Mouse (Mus musculus) stomach, embryonic 14.5 days (tissue): Measurements from ENCODE around the gene Gm11077. TPM values are rescaled to one million over a fixed set of nuclear protein-coding genes. Genes with fewer than 3 reads are reported as not detected.

Experiments
- ATAC-seq: fragments of 200-750 bp; cut with Nextera tagmentation; 2 replicates; pipeline ENCODE4 v1.8.0; 2017; ENCODE audit warnings: low read depth, moderate TSS enrichment; ENCODE audit not compliant: insufficient number of reproducible peaks, insufficient read depth, low FRiP score
- H3K27ac ChIP-seq: fragments of 300-500 bp; sonication (generic); 2 replicates; pipeline ENCODE4 v1.5.1; 2014; ENCODE audit warnings: mild to moderate bottlenecking, low read length, moderate library complexity, mixed read lengths
- H3K27me3 ChIP-seq: fragments of 300-500 bp; sonication (generic); 2 replicates; pipeline ENCODE4 v1.6.1; 2014; ENCODE audit warnings: low read length, control low read depth, mixed read lengths; ENCODE audit not compliant: control insufficient read depth, insufficient read depth
- H3K36me3 ChIP-seq: fragments of 300-500 bp; sonication (generic); 2 replicates; pipeline ENCODE4 v1.6.1; 2014; ENCODE audit warnings: mild to moderate bottlenecking, control low read depth, low read length, moderate library complexity, mixed read lengths; ENCODE audit not compliant: control insufficient read depth, insufficient read depth
- H3K4me1 ChIP-seq: fragments of 300-500 bp; sonication (generic); 2 replicates; pipeline ENCODE4 v1.6.1; 2014; ENCODE audit warnings: low read length, control low read depth, mixed read lengths; ENCODE audit not compliant: control insufficient read depth, insufficient read depth
- H3K4me2 ChIP-seq: fragments of 300-500 bp; sonication (generic); replicated peaks from 2 replicates; pipeline ENCODE4 v1.6.1; 2014; ENCODE audit warnings: low read depth, low read length, control low read depth
- H3K4me3 ChIP-seq: fragments of 300-500 bp; sonication (generic); 2 replicates; pipeline ENCODE4 v1.5.1; 2014; ENCODE audit warnings: low read depth, low read length, control low read depth
- H3K9ac ChIP-seq: fragments of 300-500 bp; sonication (generic); replicated peaks from 2 replicates; pipeline ENCODE4 v1.6.1; 2014; ENCODE audit warnings: low read depth, mild to moderate bottlenecking, control low read depth, low read length, moderate library complexity, mixed read lengths
- H3K9me3 ChIP-seq: fragments of 300-500 bp; sonication (generic); 2 replicates; pipeline ENCODE4 v1.6.1; 2016; ENCODE audit warnings: low read depth, low read length, control low read depth; ENCODE audit not compliant: control insufficient read depth
- WGBS: fragments of 180-500 bp; shearing (Covaris S2); extraction: QIAGEN DNeasy Blood & Tissue Kit; methylation state at CpG from one replicate; pipeline ENCODE4 v1.1.7; 2014; 5-methylcytosine and 5-hydroxymethylcytosine counted together
- polyA plus RNA-seq: library from polyadenylated mRNA; unstranded; fragments of >200 nt; fragmentation: Nextera tagmentation; extraction: Ambion mirVana; gene quantifications from 2 replicates; pipeline ENCODE4 v1.2.1, GENCODE M21; 2014

The Gm11077 gene
- polyA plus RNA-seq, 1 experiment from 2014 or later: not detected

DNA sequence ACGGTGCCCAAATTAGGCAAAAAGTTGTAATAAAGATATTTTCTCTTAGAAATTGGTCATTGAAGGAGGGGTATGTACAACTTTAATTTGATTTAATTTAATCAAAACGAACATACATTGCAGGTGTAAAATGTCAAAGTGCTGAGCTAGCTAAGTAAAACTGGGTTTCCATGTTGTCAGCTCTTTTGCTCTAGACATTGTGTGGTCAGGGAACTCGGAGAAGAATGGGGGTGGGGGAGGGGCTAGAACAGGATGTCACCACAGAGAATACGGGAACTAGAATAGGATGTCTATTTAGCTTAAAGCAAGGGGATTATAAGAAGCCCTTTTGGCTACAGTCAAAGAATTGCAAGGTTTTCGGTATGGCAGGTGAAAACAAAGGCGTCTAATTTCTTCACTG is 38.2 kb downstream of the Gm11077 start:
- no peak overlapping the region for H3K27ac ChIP-seq
- ATAC-seq: no peak

GRCm38 (mm10) chr6:140768180-140768579 is 39.1 kb downstream of the Gm11077 start:
- no peaks in the 10 kb centered on the region for H3K36me3 ChIP-seq
- ATAC-seq: no peak
- H3K4me2 ChIP-seq: no peak overlapping the region
- no peaks in the 10 kb centered on the region for H3K27me3 ChIP-seq
- no peaks in the 10 kb centered on the region for H3K9me3 ChIP-seq
- no peak overlapping the region for H3K9ac ChIP-seq
- H3K4me3 ChIP-seq: no peak overlapping the region
- H3K27ac ChIP-seq: no peak overlapping the region
- H3K4me1 ChIP-seq: 0 out of 2 replicates have a peak, but pooled peaks cover 4% of the 10 kb centered on the region
- 70% methylated on average over 8 of the region's 8 CpGs for WGBS

More for the DNA sequence above, 38.2 kb downstream of the Gm11077 start:
- 67% methylated on average over 6 of the region's 6 CpGs for WGBS
- Histone ChIP-seq H3K9me3 (no peaks in the 10 kb centered on the region), H3K4me1 (0 out of 2 replicates have a peak, but pooled peaks cover 4% of the 10 kb centered on the region), H3K4me3 (no peak overlapping the region), H3K9ac (no peak overlapping the region), H3K27me3 (no peaks in the 10 kb centered on the region), H3K4me2 (no peak overlapping the region), H3K36me3 (no peaks in the 10 kb centered on the region)

GRCm38 (mm10) chr6:140768859-140769640 is 40.0 kb downstream of the Gm11077 start:
- no peak for ATAC-seq
- Histone ChIP-seq H3K4me2 (no peak overlapping the region), H3K4me3 (no peak overlapping the region), H3K4me1 (0 out of 2 replicates have a peak, but pooled peaks cover 4% of the 10 kb centered on the region), H3K27ac (no peak overlapping the region), H3K9ac (no peak overlapping the region), H3K9me3 (no peaks in the 10 kb centered on the region), H3K27me3 (no peaks in the 10 kb centered on the region), H3K36me3 (no peaks in the 10 kb centered on the region)
- 50% methylated on average over 21 of the region's 21 CpGs for WGBS

GRCm38 (mm10) chr6:140776274-140776673 is 47.2 kb downstream of the Gm11077 start:
- ATAC-seq: no peak
- H3K9ac ChIP-seq: no peak overlapping the region
- no peaks in the 10 kb centered on the region for H3K36me3 ChIP-seq
- no peaks in the 10 kb centered on the region for H3K9me3 ChIP-seq
- H3K4me2 ChIP-seq: no peak overlapping the region
- 51% methylated on average over 8 of the region's 8 CpGs for WGBS
- H3K27me3 ChIP-seq: no peaks in the 10 kb centered on the region
- H3K4me1 ChIP-seq: no peaks in the 10 kb centered on the region
- H3K27ac ChIP-seq: no peak overlapping the region
- H3K4me3 ChIP-seq: no peak overlapping the region

GRCm38 (mm10) chr6:140782524-140782923 is 53.4 kb downstream of the Gm11077 start:
- Histone ChIP-seq H3K4me1 (no peaks in the 10 kb centered on the region), H3K36me3 (no peaks in the 10 kb centered on the region), H3K27ac (no peak overlapping the region), H3K27me3 (no peaks in the 10 kb centered on the region), H3K4me2 (no peak overlapping the region), H3K9ac (no peak overlapping the region), H3K4me3 (no peak overlapping the region), H3K9me3 (no peaks in the 10 kb centered on the region)
- 0 out of 2 replicates have a peak, but pooled peaks have one; percentile 53 for ATAC-seq
- 94% methylated on average over 6 of the region's 6 CpGs for WGBS

DNA sequence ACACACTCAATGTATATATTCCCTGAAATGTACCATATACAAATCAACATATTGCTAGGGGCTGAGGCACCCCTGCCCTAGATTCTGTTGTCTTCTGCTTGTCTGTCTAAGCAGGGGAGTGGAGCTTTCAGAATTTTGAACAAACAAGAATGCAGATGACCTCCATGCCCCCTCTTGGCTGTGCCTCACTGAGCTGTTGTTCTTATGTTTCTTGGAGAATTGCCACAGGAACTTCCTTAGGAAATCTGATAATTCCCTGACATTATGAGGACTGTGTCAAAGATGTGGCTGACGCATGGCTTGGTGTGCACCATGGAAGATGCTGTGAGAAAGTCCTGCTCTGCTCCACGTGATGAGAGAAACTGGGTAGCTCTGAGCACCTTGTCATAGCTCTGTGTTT is 57.0 kb downstream of the Gm11077 start:
- H3K4me2 ChIP-seq: no peak overlapping the region
- no peak for ATAC-seq
- H3K4me1 ChIP-seq: no peaks in the 10 kb centered on the region
- H3K9ac ChIP-seq: no peak overlapping the region
- H3K36me3 ChIP-seq: no peaks in the 10 kb centered on the region
- no peaks in the 10 kb centered on the region for H3K27me3 ChIP-seq
- no peak overlapping the region for H3K4me3 ChIP-seq
- WGBS: 69% methylated on average over 2 of the region's 2 CpGs
- H3K27ac ChIP-seq: no peak overlapping the region
- H3K9me3 ChIP-seq: no peaks in the 10 kb centered on the region

DNA sequence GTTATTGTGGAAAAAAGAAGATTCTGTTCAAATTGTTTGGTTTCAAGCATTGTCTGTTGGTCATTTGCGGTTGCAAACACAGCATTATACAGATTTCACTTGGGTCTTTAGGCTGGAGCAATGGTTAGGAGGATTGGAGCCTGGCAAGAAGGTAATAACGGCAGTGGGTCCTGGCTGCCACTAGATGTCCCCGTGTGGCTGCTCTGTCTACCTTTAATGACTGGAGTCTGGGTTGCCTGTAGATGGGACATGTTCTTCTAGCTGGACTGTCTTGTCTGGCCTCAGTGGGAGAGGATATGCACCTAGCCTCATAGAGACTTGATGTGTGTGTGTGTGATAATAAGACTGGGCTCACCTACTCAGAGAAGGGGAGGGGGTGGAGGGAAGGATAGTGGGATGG is 60.8 kb downstream of the Gm11077 start:
- Histone ChIP-seq H3K27me3 (no peaks in the 10 kb centered on the region), H3K4me3 (no peak overlapping the region), H3K9me3 (no peaks in the 10 kb centered on the region), H3K4me1 (no peaks in the 10 kb centered on the region), H3K4me2 (no peak overlapping the region), H3K27ac (no peak overlapping the region), H3K9ac (no peak overlapping the region), H3K36me3 (no peaks in the 10 kb centered on the region)
- no peak for ATAC-seq
- 41% methylated on average over 3 of the region's 3 CpGs for WGBS

GRCm38 (mm10) chr6:140793676-140794262 is 64.7 kb downstream of the Gm11077 start:
- Histone ChIP-seq H3K27ac (no peak overlapping the region), H3K9ac (no peak overlapping the region), H3K36me3 (no peaks in the 10 kb centered on the region), H3K27me3 (no peaks in the 10 kb centered on the region), H3K4me2 (no peak overlapping the region), H3K4me1 (no peaks in the 10 kb centered on the region), H3K9me3 (no peaks in the 10 kb centered on the region), H3K4me3 (no peak overlapping the region)
- 92% methylated on average over 6 of the region's 6 CpGs for WGBS
- no peak for ATAC-seq
